In genomic region chr10:59072827-59073226, GRCm38 (mm10) we compare ENCODE assay signal across 17 mouse cellular contexts.
"Had no signal": no experiment of that assay in that cellular context is flagged by ENCODE, and none has a peak within 500 bp of the region (broad histone marks: within the 10 kb centered on the region; RNA-seq: fewer than 3 reads in every experiment).

No protein-coding gene starts in this region.

- ATAC-seq: intestine, embryonic 16.5 days; midbrain, embryonic 13.5 days; midbrain, embryonic 16.5 days had no signal

- H3K4me2 ChIP-seq: liver, embryonic 13.5 days; midbrain, embryonic 13.5 days; neural tube, embryonic 13.5 days had no signal

- DNase-seq: kidney, adult 18-20 months; kidney, adult 9 months; kidney, postnatal 25 days; liver, embryonic 13.5 days; lung, adult 2 months; lung, postnatal 14 days; lung, postnatal 4 days; right cerebral cortex, postnatal 14 days; thymus, adult 2 months; thymus, postnatal 14 days; thymus, postnatal 4 days had no signal

- H3K9me3 ChIP-seq: liver, embryonic 13.5 days; midbrain, embryonic 13.5 days; neural tube, embryonic 13.5 days had no signal

- H3K27ac ChIP-seq: kidney, postnatal 0 days; liver, embryonic 13.5 days; midbrain, embryonic 13.5 days; neural tube, embryonic 13.5 days had no signal

- H3K27me3 ChIP-seq: liver, embryonic 13.5 days; midbrain, embryonic 13.5 days; neural tube, embryonic 13.5 days had no signal

- H3K36me3 ChIP-seq: liver, embryonic 13.5 days; midbrain, embryonic 13.5 days; neural tube, embryonic 13.5 days had no signal

- H3K4me3 ChIP-seq: liver, embryonic 13.5 days; midbrain, embryonic 13.5 days; myocyte; neural tube, embryonic 13.5 days had no signal

- H3K9ac ChIP-seq: liver, embryonic 13.5 days; midbrain, embryonic 13.5 days; neural tube, embryonic 13.5 days had no signal

- H3K4me1 ChIP-seq: liver, embryonic 13.5 days had no signal
